Mouse (Mus musculus) intestine, embryonic 14.5 days (tissue): ENCODE results near the gene Bcl2l11. TPM values are rescaled to one million over a fixed set of nuclear protein-coding genes. Genes with fewer than 3 reads are reported as not detected.
A peak's percentile ranks its signal among the peaks of the same experiment; 100 is the strongest.

Experiments
- ATAC-seq: fragments of 200-750 bp; cut with Nextera tagmentation; replicated peaks from 2 replicates; pipeline ENCODE4 v1.8.0; 2017; ENCODE audit warnings: low read depth, moderate number of reproducible peaks, moderate TSS enrichment, moderate library complexity; ENCODE audit not compliant: low FRiP score, low TSS enrichment
- DNase-seq: peaks from one replicate; pipeline ENCODE4 v3.0.0-alpha.2; 2018; ENCODE audit warnings: low spot score
- H3K27ac ChIP-seq: fragments of 300-500 bp; sonication (generic); 2 replicates; pipeline ENCODE4 v1.5.1; 2014; ENCODE audit warnings: low read depth, mild to moderate bottlenecking, control low read depth
- H3K27me3 ChIP-seq: fragments of 300-500 bp; sonication (generic); replicated peaks from 2 replicates; pipeline ENCODE4 v1.6.1; 2014; ENCODE audit warnings: low read length, control low read depth; ENCODE audit not compliant: control insufficient read depth, insufficient read depth
- H3K36me3 ChIP-seq: fragments of 300-500 bp; sonication (generic); 2 replicates; pipeline ENCODE4 v1.6.1; 2014; ENCODE audit warnings: low read length, control low read depth; ENCODE audit not compliant: control insufficient read depth, insufficient read depth
- H3K4me1 ChIP-seq: fragments of 300-500 bp; sonication (generic); replicated peaks from 2 replicates; pipeline ENCODE4 v1.6.1; 2014; ENCODE audit warnings: low read length, control low read depth, mixed read lengths; ENCODE audit not compliant: control insufficient read depth, insufficient read depth
- H3K4me2 ChIP-seq: fragments of 300-500 bp; sonication (generic); 2 replicates; pipeline ENCODE4 v1.6.1; 2014; ENCODE audit warnings: low read length
- H3K4me3 ChIP-seq: fragments of 300-500 bp; sonication (generic); 2 replicates; pipeline ENCODE4 v1.5.1; 2014; ENCODE audit warnings: low read depth, low read length, control low read depth, mixed read lengths
- H3K9ac ChIP-seq: fragments of 300-500 bp; sonication (generic); 2 replicates; pipeline ENCODE4 v1.6.1; 2014; ENCODE audit warnings: mild to moderate bottlenecking, low read length
- H3K9me3 ChIP-seq: fragments of 300-500 bp; sonication (generic); 2 replicates; pipeline ENCODE4 v1.6.1; 2016; ENCODE audit warnings: low read length, control low read depth; ENCODE audit not compliant: control insufficient read depth
- WGBS: fragments of 180-500 bp; shearing (Covaris S2); extraction: QIAGEN DNeasy Blood & Tissue Kit; methylation state at CpG from one replicate; pipeline ENCODE4 v1.1.7; 2014; 5-methylcytosine and 5-hydroxymethylcytosine counted together
- polyA plus RNA-seq: library from polyadenylated mRNA; unstranded; fragments of >200 nt; fragmentation: Nextera tagmentation; extraction: Ambion mirVana; gene quantifications from 2 replicates; pipeline ENCODE4 v1.2.1, GENCODE M21; 2014

Gene Bcl2l11
- polyA plus RNA-seq, 1 experiment from 2014 or later = 14.1 TPM

DNA sequence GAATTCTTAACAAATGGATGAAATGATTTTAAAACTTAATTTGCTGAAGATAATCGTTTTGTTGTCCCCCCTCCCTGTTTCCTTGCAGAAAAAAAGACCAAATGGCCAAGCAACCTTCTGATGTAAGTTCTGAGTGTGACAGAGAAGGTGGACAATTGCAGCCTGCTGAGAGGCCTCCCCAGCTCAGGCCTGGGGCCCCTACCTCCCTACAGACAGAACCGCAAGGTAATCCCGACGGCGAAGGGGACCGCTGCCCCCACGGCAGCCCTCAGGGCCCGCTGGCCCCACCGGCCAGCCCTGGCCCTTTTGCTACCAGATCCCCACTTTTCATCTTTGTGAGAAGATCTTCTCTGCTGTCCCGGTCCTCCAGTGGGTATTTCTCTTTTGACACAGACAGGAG, 2.7 kb downstream of the Bcl2l11 start:
- peaks cover 10% of the 10 kb centered on the region; the same call in 1 of the 2 replicates for H3K27me3 ChIP-seq
- no peak for ATAC-seq
- H3K9me3 ChIP-seq = no peaks in the 10 kb centered on the region
- H3K27ac ChIP-seq = no peak overlapping the region
- H3K4me3 ChIP-seq = peak overlapping the region; percentile 82
- no peak for DNase-seq
- H3K9ac ChIP-seq = peak overlapping the region; percentile 74
- peaks cover 23% of the 10 kb centered on the region for H3K4me1 ChIP-seq
- 32% methylated on average over 10 of the region's 10 CpGs for WGBS
- H3K36me3 ChIP-seq = peaks cover 38% of the 10 kb centered on the region
- H3K4me2 ChIP-seq = peak overlapping the region; percentile 98

DNA sequence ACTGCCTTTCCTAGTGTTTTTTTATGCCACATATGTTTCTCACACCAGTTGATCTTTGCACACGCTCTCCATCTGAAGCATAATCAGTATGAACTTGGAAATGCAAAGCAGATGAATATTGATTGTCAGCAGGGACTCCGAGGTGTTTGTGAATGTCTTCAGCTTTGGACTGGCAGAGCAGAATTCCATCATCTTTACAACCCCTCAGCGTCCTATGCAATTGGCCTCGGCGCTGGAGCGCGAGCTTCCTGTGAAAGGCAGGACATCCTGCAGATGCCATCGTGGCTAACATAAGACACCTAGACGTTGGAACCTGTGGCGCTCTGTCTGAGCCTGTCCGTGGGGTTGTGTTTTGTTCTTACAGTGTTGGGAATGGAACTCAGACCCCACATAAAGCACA, 5.7 kb downstream of the Bcl2l11 start:
- H3K36me3 ChIP-seq = peaks cover 58% of the 10 kb centered on the region
- no peak overlapping the region for H3K4me2 ChIP-seq
- no peak overlapping the region for H3K27ac ChIP-seq
- no peak overlapping the region for H3K9ac ChIP-seq
- no peaks in the 10 kb centered on the region for H3K27me3 ChIP-seq
- DNase-seq (no peak), ATAC-seq (no peak)
- 87% methylated on average over 11 of the region's 11 CpGs for WGBS
- H3K9me3 ChIP-seq = no peaks in the 10 kb centered on the region
- H3K4me1 ChIP-seq = peaks cover 11% of the 10 kb centered on the region
- no peak overlapping the region for H3K4me3 ChIP-seq

GRCm38 (mm10) chr2:128132635-128133034, 6.8 kb downstream of the Bcl2l11 start:
- peaks cover 11% of the 10 kb centered on the region for H3K4me1 ChIP-seq
- H3K36me3 ChIP-seq = peaks cover 68% of the 10 kb centered on the region
- 80% methylated on average over 5 of the region's 5 CpGs for WGBS
- no peak for ATAC-seq
- H3K27me3 ChIP-seq = no peaks in the 10 kb centered on the region
- no peak overlapping the region for H3K27ac ChIP-seq
- H3K4me3 ChIP-seq = no peak overlapping the region
- H3K9ac ChIP-seq = no peak overlapping the region
- no peak for DNase-seq
- H3K4me2 ChIP-seq = no peak overlapping the region
- H3K9me3 ChIP-seq = no peaks in the 10 kb centered on the region

GRCm38 (mm10) chr2:128133865-128134264, 8.0 kb downstream of the Bcl2l11 start:
- H3K4me3 ChIP-seq = no peak overlapping the region
- ATAC-seq (no peak), DNase-seq (no peak)
- H3K4me1 ChIP-seq = peaks cover 6% of the 10 kb centered on the region
- no peak overlapping the region for H3K4me2 ChIP-seq
- peaks cover 73% of the 10 kb centered on the region for H3K36me3 ChIP-seq
- no peak overlapping the region for H3K27ac ChIP-seq
- no peaks in the 10 kb centered on the region for H3K9me3 ChIP-seq
- no peaks in the 10 kb centered on the region for H3K27me3 ChIP-seq
- H3K9ac ChIP-seq = no peak overlapping the region

- Histone ChIP-seq H3K9ac (no peak overlapping the region), H3K9me3 (no peaks in the 10 kb centered on the region), H3K36me3 (peaks cover 76% of the 10 kb centered on the region), H3K4me3 (no peak overlapping the region), H3K27me3 (no peaks in the 10 kb centered on the region), H3K4me1 (peaks cover 2% of the 10 kb centered on the region; the same call in 1 of the 2 replicates), H3K27ac (no peak overlapping the region), H3K4me2 (no peak overlapping the region)
- ATAC-seq = no peak
- DNase-seq = no peak
- 68% methylated on average over 5 of the region's 5 CpGs for WGBS
Measured at GRCm38 (mm10) chr2:128134474-128134873, 8.6 kb downstream of the Bcl2l11 start.

DNA sequence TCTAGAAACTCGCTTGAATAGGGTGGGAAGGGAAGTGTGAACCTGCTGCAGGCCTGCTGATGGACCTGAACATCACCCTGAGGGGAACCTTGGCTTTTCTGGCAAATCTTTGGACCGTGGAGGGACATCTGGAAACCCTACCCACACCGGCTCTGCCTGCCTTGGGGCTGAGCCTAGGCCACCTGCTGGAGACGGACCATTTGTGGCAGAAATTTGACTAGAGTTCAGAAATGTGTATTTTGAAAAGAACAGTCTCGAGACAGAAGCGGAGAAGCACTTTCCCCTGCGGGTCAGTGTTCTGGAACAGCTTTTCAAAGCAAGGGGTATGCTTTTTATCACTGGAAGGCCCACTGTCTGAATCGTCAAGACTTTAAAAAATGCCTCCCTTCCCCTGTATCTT, 9.1 kb downstream of the Bcl2l11 start:
- H3K4me1 ChIP-seq = no peaks in the 10 kb centered on the region; the same call in 1 of the 2 replicates

GRCm38 (mm10) chr2:128136769-128137433, 11.1 kb downstream of the Bcl2l11 start:
- no peaks in the 10 kb centered on the region for H3K27me3 ChIP-seq
- no peak overlapping the region for H3K9ac ChIP-seq
- H3K27ac ChIP-seq = no peak overlapping the region
- peaks cover 52% of the 10 kb centered on the region for H3K36me3 ChIP-seq
- no peak overlapping the region for H3K4me3 ChIP-seq
- 84% methylated on average over 16 of the region's 16 CpGs for WGBS
- no peak for DNase-seq
- H3K4me2 ChIP-seq = no peak overlapping the region
- no peaks in the 10 kb centered on the region for H3K9me3 ChIP-seq
- ATAC-seq = no peak
- H3K4me1 ChIP-seq = no peaks in the 10 kb centered on the region; the same call in 1 of the 2 replicates

More for the DNA sequence above, 9.1 kb downstream of the Bcl2l11 start:
- H3K9ac ChIP-seq = no peak overlapping the region
- no peaks in the 10 kb centered on the region for H3K9me3 ChIP-seq
- 69% methylated on average over 8 of the region's 8 CpGs for WGBS
- H3K4me2 ChIP-seq = no peak overlapping the region
- ATAC-seq (no peak), DNase-seq (no peak)
- no peaks in the 10 kb centered on the region for H3K27me3 ChIP-seq
- no peak overlapping the region for H3K4me3 ChIP-seq
- H3K36me3 ChIP-seq = peaks cover 71% of the 10 kb centered on the region
- H3K27ac ChIP-seq = no peak overlapping the region

- ATAC-seq (no peak), DNase-seq (no peak)
- no peak overlapping the region for H3K27ac ChIP-seq
- no peak overlapping the region for H3K9ac ChIP-seq
- peaks cover 47% of the 10 kb centered on the region for H3K36me3 ChIP-seq
- H3K4me3 ChIP-seq = no peak overlapping the region
- WGBS = 89% methylated on average over 22 of the region's 22 CpGs
- H3K9me3 ChIP-seq = no peaks in the 10 kb centered on the region
- H3K4me1 ChIP-seq = no peaks in the 10 kb centered on the region; the same call in 1 of the 2 replicates
- H3K4me2 ChIP-seq = no peak overlapping the region
- no peaks in the 10 kb centered on the region for H3K27me3 ChIP-seq
Measured at GRCm38 (mm10) chr2:128137480-128138276, 11.8 kb downstream of the Bcl2l11 start.
